Mouse (Mus musculus): ENCODE results near the gene Pygm.

Gene Pygm

GRCm38 (mm10) chr19:6385821-6386220 lies 1.6 kb downstream of the Pygm start:
- no peak for DNase-seq (ENCODE audit: low spot score)

GRCm38 (mm10) chr19:6386234-6386633 lies 2.0 kb downstream of the Pygm start:
- DNase-seq (ENCODE audit: low spot score) = no peak

DNA sequence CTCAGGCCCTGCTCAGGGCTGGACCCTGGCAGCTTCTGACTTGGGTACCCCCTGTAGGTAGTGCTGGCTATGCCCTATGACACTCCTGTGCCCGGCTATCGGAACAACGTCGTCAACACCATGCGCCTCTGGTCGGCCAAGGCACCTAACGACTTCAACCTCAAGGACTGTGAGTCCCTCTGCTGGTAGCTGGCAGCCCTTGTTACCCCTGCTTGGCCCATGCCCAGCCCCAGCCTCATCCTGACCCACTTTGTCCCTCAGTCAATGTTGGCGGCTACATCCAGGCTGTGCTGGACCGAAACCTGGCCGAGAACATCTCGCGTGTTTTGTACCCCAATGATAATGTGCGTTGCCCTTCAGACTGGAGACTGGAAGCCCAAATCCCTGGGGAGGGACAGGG lies 3.8 kb downstream of the Pygm start:
- no peak for DNase-seq (ENCODE audit: low spot score)

- no peak for DNase-seq (ENCODE audit: low spot score)
Observed at GRCm38 (mm10) chr19:6389803-6390202, 5.6 kb downstream of the Pygm start.

DNA sequence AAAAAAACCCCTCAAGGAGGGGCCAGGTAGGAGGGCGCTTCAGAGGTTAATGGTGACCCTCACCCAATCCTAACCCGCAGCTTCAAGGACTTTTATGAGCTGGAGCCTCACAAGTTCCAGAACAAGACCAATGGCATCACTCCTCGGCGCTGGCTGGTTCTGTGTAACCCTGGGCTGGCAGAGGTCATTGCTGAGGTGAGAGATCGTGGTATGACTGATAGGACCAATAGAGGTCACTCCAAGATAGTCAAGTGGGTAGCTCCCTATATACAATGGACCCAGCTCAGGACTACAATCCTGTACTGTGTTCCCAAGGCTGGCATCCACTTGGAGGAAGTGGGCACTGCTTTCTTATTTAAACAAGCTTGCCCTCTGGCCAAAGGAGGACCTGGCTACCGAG lies 6.1 kb downstream of the Pygm start:
- no peak for DNase-seq (ENCODE audit: low spot score)

- no peak for DNase-seq (ENCODE audit: low spot score)
Observed at GRCm38 (mm10) chr19:6392743-6393393, 8.7 kb downstream of the Pygm start.

DNA sequence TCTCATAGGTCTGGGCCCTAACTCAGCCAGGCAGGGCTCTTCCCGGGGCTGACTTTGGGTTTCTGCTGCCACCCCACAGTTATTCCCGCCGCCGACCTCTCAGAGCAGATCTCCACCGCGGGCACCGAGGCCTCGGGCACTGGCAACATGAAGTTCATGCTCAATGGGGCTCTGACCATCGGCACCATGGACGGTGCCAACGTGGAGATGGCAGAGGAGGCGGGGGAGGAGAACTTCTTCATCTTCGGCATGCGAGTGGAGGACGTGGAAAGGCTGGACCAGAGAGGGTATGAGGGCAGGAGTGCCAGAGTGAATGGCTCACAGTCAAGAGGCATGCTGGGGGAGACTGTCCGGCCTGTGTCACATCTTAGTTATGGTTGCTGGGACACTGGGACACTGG lies 9.4 kb downstream of the Pygm start:
- no peak for DNase-seq (ENCODE audit: low spot score)

GRCm38 (mm10) chr19:6396237-6396636 lies 12.0 kb downstream of the Pygm start:
- no peak for DNase-seq (ENCODE audit: low spot score)

- DNase-seq (ENCODE audit: low spot score) = no peak
Observed at GRCm38 (mm10) chr19:6397582-6398249, 13.5 kb downstream of the Pygm start.

DNA sequence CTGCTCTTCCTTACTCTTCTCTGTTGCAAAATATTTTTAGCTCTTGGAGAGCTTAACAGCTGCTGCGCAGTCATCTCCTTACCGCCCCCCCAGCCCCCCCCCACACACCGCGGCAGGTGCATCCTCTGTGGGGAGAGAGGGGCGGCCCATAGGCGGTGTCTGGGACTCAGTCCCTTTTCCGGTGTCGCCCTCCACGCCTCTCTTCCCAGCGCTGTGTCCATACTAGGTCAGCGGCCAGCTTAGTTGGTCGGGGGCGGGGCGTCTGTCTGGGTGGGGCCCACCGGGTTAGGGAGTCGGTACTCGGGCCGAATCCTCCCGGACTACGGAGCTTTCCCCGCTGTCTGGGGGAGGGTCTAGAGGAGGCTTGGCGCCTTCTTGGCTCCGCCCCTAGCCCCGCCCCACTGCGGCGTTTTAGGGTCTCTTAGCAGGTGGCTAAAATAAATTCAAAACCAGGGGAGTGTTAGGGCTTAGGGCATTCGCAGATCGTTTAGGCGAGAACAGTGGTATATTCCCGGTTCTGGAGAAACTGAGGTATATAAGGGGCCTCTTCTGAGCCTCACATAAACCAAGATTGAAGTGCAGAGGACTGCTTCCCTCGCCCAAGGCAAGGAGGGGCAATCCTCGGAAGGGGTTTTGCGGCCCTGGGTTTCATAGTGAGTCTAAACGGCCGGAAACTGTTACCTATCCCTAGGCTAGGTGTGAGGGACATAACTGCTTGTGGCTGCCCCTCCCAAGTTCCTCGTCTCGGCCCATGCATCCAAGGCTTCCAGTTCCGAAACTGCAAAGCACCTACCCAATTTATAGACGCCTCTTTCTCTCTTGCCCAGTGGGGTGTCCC lies 14.5 kb downstream of the Pygm start:
- peak; percentile 52 for DNase-seq (ENCODE audit: low spot score)

- no peak for DNase-seq (ENCODE audit: low spot score)
Observed at GRCm38 (mm10) chr19:6399285-6400095, 15.3 kb downstream of the Pygm start, which contains the start of gene Rasgrp2. Gene Rasgrp2 (plus strand): TSS chr19:6399340.

DNA sequence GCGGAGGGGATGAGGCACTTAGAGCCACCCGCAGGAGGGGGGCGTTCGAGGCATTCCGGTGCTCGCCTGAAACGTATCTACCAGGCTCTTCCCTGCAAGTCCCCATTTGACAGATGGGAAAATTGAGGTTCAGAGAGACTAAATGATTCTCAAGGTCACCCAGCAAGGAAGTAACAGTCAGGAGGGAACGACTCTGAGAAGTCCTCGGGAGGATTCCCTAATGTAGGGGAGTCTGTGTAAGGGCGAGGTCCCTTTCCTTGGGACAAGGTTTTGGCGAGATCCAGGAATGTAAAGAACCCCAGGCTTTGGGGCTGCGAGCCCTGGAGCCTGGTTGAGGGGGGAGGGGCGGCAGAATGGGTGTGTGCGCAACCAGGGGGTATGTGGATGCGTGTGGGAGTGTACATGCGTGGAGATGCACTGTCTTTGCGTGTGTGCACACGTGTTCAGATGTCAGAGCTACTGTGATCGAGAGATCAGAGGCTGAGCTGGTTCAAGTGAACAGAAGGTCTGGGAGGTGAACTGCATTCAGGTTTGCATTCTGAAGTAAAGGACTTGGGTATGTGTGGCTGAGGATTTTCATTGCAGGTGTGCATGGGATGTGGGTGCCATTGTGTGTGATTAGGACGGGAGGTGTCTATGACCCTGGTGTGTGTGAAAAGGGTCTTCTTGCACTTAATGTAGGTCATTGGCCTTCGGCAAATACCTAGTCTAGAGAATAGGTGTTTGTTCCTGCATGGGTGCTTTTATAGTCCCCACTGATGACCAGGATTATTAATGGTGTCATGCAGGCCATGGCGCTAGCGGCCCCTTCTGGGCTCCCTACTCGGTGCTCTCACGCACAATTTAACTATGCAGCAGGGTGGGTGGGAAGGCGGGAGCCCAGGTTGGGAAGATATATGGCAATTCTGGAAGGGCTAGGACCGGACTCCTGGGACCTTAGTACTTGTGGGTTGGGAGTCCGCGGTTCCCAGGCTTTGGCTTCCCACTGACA lies 16.2 kb downstream of the Pygm start:
- DNase-seq (ENCODE audit: low spot score) = no peak

DNA sequence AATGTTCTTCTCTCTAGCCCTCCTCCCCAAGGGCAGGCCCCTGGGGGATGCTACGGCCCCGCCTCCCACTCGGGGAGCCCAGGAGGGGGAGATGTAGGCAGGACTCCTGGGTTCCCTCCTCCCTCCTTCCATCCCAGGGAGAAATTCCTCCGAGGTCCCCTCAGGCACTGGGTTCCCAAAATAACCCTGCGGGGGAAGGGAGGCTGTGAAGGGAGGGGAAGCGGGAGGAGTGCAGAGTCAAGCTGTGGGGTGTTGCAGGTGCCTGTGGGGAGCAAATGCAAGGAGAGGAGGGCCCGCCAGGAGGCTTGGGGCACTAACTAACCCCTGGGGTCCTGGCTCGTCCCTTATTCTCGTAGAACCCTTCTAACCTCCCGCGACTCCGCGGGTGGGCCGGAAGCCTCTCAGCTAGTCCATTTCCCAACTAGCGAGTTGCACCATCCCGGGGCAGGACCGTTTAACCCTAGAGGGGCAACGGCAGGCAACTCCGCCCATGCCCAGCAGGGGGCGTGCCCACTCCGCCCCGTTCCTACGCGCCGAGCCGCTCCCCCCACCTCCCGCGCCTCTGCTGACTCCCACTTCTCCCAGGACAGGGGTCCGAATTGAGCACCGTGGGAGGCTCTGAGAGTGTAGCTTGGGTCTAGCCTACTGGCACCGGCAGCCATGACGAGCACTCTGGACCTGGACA lies 17.1 kb downstream of the Pygm start:
- peak; percentile 59 for DNase-seq (ENCODE audit: low spot score)

DNA sequence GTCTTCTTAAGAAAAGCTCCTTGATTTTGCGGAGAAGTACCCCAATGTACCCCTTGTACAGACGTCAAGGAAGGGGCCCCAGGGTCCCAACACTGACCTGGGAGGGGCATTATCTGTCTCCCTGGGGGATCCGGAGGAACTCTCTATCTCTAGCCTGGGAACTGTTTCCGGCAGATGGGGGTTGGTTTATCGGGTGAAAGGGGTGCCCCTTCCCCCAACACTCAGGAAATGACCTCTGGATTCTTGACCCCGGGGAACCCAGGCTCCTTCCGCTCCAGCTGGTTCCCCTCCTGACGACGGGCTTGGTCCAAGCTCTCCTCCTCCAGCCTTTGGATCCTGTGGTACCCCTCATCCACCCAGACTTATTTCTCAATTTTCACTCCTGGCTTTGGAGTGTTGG lies 17.8 kb downstream of the Pygm start:
- no peak for DNase-seq (ENCODE audit: low spot score)

DNA sequence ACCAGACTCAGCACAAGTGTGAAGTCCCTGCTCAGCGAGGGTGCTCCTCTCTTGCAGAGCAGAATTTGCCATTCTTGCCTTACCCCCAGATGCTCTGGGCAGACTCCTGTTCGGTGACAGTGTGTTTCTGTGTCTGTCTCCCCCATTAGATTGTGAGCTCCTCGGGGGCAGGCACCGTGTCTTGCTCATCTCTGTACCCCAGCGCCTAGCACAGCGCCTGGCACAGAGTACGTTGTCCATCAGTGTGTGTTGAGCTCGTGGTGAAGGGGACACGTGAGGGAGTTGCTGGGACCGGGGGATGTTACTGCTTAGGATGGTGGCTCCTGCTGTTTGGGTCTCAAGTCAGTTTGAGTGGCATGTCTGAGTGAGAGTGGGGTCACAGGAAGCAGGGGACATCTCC lies 19.7 kb downstream of the Pygm start:
- no peak for DNase-seq (ENCODE audit: low spot score)

GRCm38 (mm10) chr19:6405433-6405832 lies 21.2 kb downstream of the Pygm start:
- DNase-seq (ENCODE audit: low spot score) = no peak

DNA sequence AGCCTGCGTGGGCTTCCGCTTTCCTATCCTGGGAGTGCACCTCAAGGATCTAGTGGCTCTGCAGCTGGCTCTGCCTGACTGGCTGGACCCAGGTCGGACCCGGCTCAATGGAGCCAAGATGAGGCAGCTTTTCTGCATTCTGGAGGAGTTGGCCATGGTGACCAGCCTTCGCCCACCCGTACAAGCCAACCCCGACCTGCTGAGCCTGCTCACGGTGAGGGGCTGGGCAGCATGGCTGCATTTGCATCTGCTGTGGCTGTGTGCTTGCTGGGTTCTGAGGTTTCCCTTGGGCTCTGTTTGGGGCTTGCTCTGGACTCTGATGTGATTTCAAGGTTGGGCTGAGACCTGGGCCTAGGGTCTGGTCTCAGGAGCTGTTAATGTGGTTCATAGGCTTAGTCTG lies 22.9 kb downstream of the Pygm start:
- no peak for DNase-seq (ENCODE audit: low spot score)

DNA sequence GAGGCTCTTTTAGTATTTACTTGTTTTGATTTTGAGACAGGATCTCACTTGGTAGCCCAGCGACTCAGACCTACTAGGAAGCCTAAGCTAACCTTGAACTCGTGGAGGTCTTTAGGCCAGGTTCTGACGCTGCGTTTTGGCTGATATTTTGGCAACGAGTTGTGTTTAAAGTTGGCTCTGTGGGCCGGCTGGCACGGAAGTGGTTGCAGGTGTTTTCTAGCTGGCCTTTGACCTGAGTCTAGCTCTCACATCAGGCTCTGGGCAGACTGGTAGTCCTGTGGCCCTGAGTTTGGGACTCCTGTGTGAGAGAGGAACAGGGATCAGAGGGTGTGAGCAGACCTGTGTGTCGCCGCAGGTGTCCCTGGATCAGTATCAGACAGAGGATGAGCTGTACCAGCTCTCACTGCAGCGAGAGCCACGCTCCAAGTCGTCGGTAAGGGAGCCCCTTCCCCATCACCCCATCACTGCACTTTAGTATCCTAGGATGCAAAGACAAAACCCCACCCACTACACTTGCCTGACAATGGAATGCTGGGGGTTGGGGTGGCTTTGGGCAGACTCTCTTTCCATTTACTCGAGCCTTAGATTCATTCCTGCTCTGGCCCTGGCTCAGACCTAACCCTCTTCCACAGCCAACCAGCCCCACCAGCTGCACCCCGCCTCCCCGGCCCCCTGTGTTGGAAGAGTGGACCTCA lies 23.8 kb downstream of the Pygm start:
- no peak for DNase-seq (ENCODE audit: low spot score)

- DNase-seq (ENCODE audit: low spot score) = no peak
Observed at GRCm38 (mm10) chr19:6408749-6409148, 24.6 kb downstream of the Pygm start.

DNA sequence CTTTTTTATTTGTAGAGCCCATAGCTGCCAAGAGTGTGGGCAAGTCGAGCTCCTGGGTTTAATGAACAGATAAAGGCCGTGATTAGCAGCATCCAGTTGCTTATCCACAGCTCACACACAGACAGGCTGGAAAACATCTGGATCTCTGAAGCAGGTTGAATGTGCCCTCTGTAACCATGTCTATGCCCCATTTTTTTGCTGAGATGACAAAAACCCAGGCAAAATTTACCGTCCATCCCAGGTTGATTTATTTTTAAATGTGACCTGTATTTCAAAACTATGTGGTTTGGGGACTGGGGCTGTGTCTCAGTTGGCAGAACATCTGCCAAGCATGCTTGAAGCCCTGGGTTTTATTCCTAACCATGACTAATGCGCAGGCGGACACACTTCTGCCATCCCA lies 25.0 kb downstream of the Pygm start:
- DNase-seq (ENCODE audit: low spot score) = no peak

All from urinary bladder, postnatal 10 days (tissue).